Mouse (Mus musculus) limb, embryonic 11.5 days (tissue): ENCODE results near the gene Pttg1ip. TPM values are rescaled to one million over a fixed set of nuclear protein-coding genes. Genes with fewer than 3 reads are reported as not detected.

Experiments used
- ATAC-seq: fragments of 200-750 bp; cut with Nextera tagmentation; 2 replicates; pipeline ENCODE4 v1.8.0; 2017; ENCODE audit warnings: low read depth; ENCODE audit not compliant: insufficient number of reproducible peaks, low FRiP score, low TSS enrichment
- DNase-seq: peaks from one replicate; pipeline ENCODE4 v3.0.0-alpha.2; 2015; ENCODE audit warnings: low spot score
- H3K27ac ChIP-seq: fragments of 300-500 bp; sonication (generic); replicated peaks from 2 replicates; pipeline ENCODE4 v1.5.1; 2014; ENCODE audit warnings: low read depth, mild to moderate bottlenecking, low read length
- H3K27me3 ChIP-seq: fragments of 300-500 bp; sonication (generic); 2 replicates; pipeline ENCODE4 v1.6.1; 2014; ENCODE audit warnings: mild to moderate bottlenecking, low read length, mixed read lengths; ENCODE audit not compliant: control insufficient read depth, insufficient read depth
- H3K36me3 ChIP-seq: fragments of 300-500 bp; sonication (generic); 2 replicates; pipeline ENCODE4 v1.6.1; 2014; ENCODE audit warnings: mild to moderate bottlenecking, low read length, moderate library complexity, mixed read lengths; ENCODE audit not compliant: control insufficient read depth, insufficient read depth
- H3K4me1 ChIP-seq: fragments of 300-500 bp; sonication (generic); 2 replicates; pipeline ENCODE4 v1.6.1; 2014; ENCODE audit warnings: low read length, mixed read lengths; ENCODE audit not compliant: control insufficient read depth, insufficient read depth
- H3K4me2 ChIP-seq: fragments of 300-500 bp; sonication (generic); 2 replicates; pipeline ENCODE4 v1.6.1; 2014; ENCODE audit warnings: low read depth, mild to moderate bottlenecking, moderate library complexity; ENCODE audit not compliant: severe bottlenecking
- H3K4me3 ChIP-seq: fragments of 300-500 bp; sonication (generic); 2 replicates; pipeline ENCODE4 v1.5.1; 2014; ENCODE audit warnings: low read depth, low read length
- H3K9ac ChIP-seq: fragments of 300-500 bp; sonication (generic); 2 replicates; pipeline ENCODE4 v1.6.1; 2014; ENCODE audit warnings: mild to moderate bottlenecking, low read length
- H3K9me3 ChIP-seq: fragments of 300-500 bp; sonication (generic); 2 replicates; pipeline ENCODE4 v1.6.1; 2016; ENCODE audit warnings: low read length; ENCODE audit not compliant: control insufficient read depth
- WGBS: fragments of 180-500 bp; shearing (Covaris S2); extraction: QIAGEN DNeasy Blood & Tissue Kit; methylation state at CpG from one replicate; pipeline ENCODE4 v1.1.7; 2014; 5-methylcytosine and 5-hydroxymethylcytosine counted together
- polyA plus RNA-seq: library from polyadenylated mRNA; unstranded; fragments of >200 nt; fragmentation: Nextera tagmentation; extraction: Ambion mirVana; gene quantifications from 2 replicates; pipeline ENCODE4 v1.2.1, GENCODE M21; 2014

The Pttg1ip gene
- polyA plus RNA-seq, 1 experiment from 2014 or later = 84.6 TPM

DNA sequence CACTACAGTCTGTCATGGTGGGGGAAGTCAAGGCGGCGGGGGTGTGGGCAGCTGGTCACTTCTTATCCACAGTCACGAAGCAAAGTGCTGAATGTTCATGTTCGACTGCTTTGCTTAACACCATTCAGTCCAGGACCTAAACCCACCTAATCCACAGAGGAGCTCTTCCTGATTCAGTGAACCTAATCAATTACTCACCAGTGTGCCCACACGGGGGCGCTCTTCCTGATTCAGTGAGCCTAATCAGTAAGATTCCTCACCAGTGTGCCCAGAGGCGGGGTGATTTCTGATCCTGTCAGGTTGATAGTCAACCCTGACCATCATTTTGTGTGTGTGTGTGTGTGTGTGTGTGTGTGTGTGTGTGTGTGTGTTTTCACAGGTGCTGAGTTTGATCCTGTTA, 38.3 kb upstream of the Pttg1ip start:
- Histone ChIP-seq H3K4me1 (no peaks in the 10 kb centered on the region), H3K9ac (no peak overlapping the region), H3K9me3 (no peaks in the 10 kb centered on the region), H3K36me3 (no peaks in the 10 kb centered on the region), H3K27me3 (no peaks in the 10 kb centered on the region), H3K4me3 (no peak overlapping the region), H3K4me2 (no peak overlapping the region), H3K27ac (no peak overlapping the region)
- ATAC-seq = no peak
- DNase-seq = peak; percentile 51
- 51% methylated on average over 7 of the region's 7 CpGs for WGBS

DNA sequence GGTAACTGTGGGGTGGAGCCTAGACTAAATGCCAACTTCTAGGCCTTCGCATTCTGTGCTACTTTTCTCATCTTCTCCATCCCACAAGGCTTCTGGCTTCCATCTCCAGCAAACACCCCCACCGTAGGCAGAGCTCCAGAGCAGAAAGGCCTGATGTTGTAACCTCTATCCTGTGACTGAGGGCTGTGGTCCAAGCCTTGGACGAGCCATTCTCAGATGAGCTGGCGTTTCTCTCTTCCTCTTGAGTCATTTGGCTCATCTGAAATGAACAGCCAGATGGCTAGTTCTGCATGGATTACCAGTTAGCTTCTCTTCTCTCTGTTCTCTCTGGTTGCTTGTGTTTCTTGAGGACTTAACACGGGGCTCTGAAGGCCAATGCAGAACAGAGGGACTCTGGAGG, 36.6 kb upstream of the Pttg1ip start:
- no peaks in the 10 kb centered on the region for H3K36me3 ChIP-seq
- WGBS = 80% methylated on average over 5 of the region's 5 CpGs
- DNase-seq (no peak), ATAC-seq (no peak)
- no peak overlapping the region for H3K4me2 ChIP-seq
- H3K9me3 ChIP-seq = no peaks in the 10 kb centered on the region
- H3K27me3 ChIP-seq = no peaks in the 10 kb centered on the region
- no peak overlapping the region for H3K27ac ChIP-seq
- H3K9ac ChIP-seq = no peak overlapping the region
- no peak overlapping the region for H3K4me3 ChIP-seq
- no peaks in the 10 kb centered on the region for H3K4me1 ChIP-seq

DNA sequence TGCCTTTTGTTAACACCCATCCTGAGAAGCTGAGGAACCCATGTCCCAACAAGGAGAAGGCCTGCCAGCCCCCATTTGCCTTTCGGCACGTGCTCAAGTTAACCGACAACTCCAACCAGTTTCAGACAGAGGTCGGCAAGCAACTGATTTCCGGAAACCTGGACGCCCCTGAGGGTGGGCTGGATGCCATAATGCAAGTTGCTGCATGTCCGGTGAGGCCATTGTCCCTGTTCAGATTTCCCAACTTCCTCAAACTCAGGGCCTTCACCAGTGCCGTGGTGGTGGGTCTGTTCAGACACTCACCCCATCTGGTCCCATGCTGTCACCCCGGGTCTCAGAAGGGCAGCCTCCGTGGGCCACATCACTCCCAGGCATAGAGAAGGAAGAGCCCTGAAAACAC, 32.9 kb upstream of the Pttg1ip start:
- H3K4me1 ChIP-seq = no peaks in the 10 kb centered on the region
- ATAC-seq = no peak
- H3K4me3 ChIP-seq = no peak overlapping the region
- H3K27me3 ChIP-seq = no peaks in the 10 kb centered on the region
- no peaks in the 10 kb centered on the region for H3K36me3 ChIP-seq
- no peaks in the 10 kb centered on the region for H3K9me3 ChIP-seq
- DNase-seq = no peak
- H3K9ac ChIP-seq = no peak overlapping the region
- H3K4me2 ChIP-seq = no peak overlapping the region
- H3K27ac ChIP-seq = no peak overlapping the region
- 83% methylated on average over 10 of the region's 10 CpGs for WGBS

DNA sequence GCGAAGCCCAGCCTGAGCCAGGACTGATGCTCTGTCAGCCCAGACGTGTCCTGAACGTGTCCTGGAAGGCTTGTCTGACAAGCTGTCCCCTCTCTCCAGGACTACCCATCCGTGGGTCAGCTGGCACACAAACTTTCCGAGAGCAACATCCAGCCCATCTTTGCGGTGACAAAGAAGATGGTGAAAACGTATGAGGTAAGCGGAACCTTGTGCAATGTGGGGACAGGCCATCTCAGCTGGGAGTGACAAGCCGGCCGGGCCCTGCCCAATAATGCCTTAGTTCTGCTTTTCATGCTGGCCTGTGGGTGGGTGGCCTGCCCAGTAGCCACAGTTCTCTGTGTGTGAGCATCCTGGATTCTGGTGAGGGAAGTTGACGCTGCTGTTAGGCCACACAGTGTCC, 30.6 kb upstream of the Pttg1ip start:
- Histone ChIP-seq H3K27ac (no peak overlapping the region), H3K27me3 (no peaks in the 10 kb centered on the region), H3K4me1 (no peaks in the 10 kb centered on the region), H3K9ac (no peak overlapping the region), H3K4me3 (no peak overlapping the region), H3K9me3 (no peaks in the 10 kb centered on the region), H3K4me2 (no peak overlapping the region), H3K36me3 (no peaks in the 10 kb centered on the region)
- 73% methylated on average over 11 of the region's 11 CpGs for WGBS
- ATAC-seq (no peak), DNase-seq (no peak)

DNA sequence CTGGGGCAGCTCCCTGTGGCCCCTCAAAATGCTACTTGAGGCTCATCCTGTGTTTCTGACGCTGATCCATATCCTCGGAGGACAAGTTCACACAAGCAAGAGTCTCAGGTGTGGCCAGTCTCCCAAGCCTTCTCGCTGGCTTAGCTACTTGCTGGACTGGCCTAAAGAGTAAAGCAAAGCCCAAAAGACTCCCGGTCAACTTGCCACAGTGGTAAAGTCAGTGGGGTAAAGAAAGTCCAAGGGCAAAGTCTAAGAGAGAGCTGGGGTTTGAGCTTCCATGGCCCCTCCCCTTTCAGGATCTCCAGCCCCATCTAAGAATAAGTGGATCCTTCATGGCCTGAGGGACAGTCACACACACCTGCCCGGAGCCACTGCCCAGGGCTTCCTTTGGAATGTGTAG, 29.4 kb upstream of the Pttg1ip start:
- WGBS = 89% methylated on average over 5 of the region's 5 CpGs
- H3K4me3 ChIP-seq = no peak overlapping the region

DNA sequence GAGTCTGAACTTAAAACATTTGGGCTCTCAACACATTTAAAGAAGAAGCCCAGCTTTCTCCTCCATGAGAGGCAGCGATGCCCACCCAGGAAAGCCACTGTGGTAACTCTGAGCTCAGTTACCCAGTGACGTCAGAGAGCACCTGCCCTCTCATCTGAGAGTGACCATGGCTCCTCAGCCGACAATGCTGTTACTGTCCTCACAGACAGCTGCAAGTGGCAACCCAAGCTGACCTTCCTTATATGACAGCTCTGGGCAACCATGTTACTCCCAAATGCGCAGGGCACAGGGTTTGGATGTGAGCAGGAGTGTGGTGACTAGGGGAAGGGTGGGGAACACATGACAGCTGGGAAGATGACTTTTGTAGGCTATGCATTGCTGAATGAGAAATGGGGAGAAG, 28.2 kb upstream of the Pttg1ip start:
- no peaks in the 10 kb centered on the region for H3K27me3 ChIP-seq
- H3K4me2 ChIP-seq = no peak overlapping the region
- WGBS = 85% methylated on average over 4 of the region's 4 CpGs
- H3K9me3 ChIP-seq = no peaks in the 10 kb centered on the region
- DNase-seq (no peak), ATAC-seq (no peak)
- no peak overlapping the region for H3K9ac ChIP-seq
- H3K36me3 ChIP-seq = no peaks in the 10 kb centered on the region
- H3K27ac ChIP-seq = no peak overlapping the region
- H3K4me3 ChIP-seq = no peak overlapping the region
- no peaks in the 10 kb centered on the region for H3K4me1 ChIP-seq

More for the DNA sequence above, 29.4 kb upstream of the Pttg1ip start:
- Histone ChIP-seq H3K9me3 (no peaks in the 10 kb centered on the region), H3K36me3 (no peaks in the 10 kb centered on the region), H3K9ac (no peak overlapping the region), H3K27me3 (no peaks in the 10 kb centered on the region), H3K4me1 (no peaks in the 10 kb centered on the region), H3K27ac (no peak overlapping the region), H3K4me2 (no peak overlapping the region)
- DNase-seq (no peak), ATAC-seq (no peak)

DNA sequence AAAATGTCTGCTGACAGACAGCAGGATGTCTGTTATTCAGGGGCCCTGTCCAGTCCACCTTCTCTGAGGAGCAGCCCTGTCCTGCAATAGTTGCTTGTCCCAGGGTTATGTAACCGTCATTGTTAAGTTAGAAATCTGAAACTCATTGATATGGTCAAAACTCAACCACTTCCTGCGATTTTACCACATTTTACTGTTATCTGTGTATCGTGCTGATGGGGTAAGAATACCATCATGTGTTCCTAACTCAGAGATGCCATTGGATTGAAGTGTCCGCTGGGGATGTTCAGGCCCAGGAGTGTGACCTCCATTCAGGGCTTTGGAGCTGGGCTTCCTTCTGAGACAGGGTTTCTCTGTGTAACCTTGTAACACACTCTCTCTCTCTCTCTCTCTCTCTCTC, 26.6 kb upstream of the Pttg1ip start:
- Histone ChIP-seq H3K4me3 (no peak overlapping the region), H3K27ac (no peak overlapping the region), H3K9ac (no peak overlapping the region), H3K36me3 (no peaks in the 10 kb centered on the region), H3K27me3 (no peaks in the 10 kb centered on the region), H3K4me1 (no peaks in the 10 kb centered on the region), H3K4me2 (no peak overlapping the region), H3K9me3 (no peaks in the 10 kb centered on the region)
- 84% methylated on average over 4 of the region's 4 CpGs for WGBS
- DNase-seq (no peak), ATAC-seq (no peak)

DNA sequence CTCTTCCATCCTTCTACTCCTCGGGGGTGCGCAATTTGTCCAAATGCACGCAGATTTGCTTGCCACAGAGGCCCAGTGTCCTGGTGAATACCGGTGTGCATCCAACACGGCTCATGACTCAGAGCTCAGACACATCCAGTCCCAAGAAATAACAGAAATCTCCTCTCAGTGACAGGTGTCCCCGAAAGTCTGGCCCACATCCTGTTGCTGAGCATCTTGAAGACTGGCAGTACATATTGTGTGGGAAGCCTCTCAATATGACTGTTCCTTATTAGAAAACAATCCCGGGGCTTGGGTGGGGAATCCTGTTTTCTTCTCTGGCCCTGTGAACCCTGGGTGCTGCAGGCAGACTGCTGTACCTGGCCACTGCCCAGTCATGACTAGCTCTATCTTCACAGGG, 24.9 kb upstream of the Pttg1ip start:
- DNase-seq (no peak), ATAC-seq (no peak)
- H3K27ac ChIP-seq = no peak overlapping the region
- no peak overlapping the region for H3K4me2 ChIP-seq
- 89% methylated on average over 7 of the region's 7 CpGs for WGBS
- H3K4me1 ChIP-seq = no peaks in the 10 kb centered on the region
- no peaks in the 10 kb centered on the region for H3K9me3 ChIP-seq
- H3K36me3 ChIP-seq = no peaks in the 10 kb centered on the region
- H3K27me3 ChIP-seq = no peaks in the 10 kb centered on the region
- H3K4me3 ChIP-seq = no peak overlapping the region
- no peak overlapping the region for H3K9ac ChIP-seq

DNA sequence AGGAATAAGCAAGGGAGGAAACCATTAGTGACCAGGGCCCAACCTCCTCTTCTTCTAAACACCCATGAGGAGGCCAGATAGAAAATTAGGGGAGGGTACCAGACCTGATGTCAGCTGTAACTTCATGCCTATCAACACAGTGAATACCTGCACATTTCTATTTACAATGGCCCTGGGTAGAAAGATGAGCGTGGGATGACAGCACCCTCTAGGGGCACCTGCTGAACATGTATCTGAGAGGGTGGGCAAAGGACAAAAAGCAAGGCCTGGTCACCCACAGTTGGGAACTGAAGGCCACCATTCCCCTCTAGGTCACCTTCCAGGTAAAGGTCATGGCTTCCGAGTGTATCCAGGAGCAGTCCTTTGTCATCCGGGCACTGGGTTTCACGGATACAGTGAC, 23.9 kb upstream of the Pttg1ip start:
- no peak overlapping the region for H3K4me2 ChIP-seq
- H3K27me3 ChIP-seq = no peaks in the 10 kb centered on the region
- no peak for DNase-seq
- no peak overlapping the region for H3K9ac ChIP-seq
- H3K9me3 ChIP-seq = no peaks in the 10 kb centered on the region
- 86% methylated on average over 4 of the region's 4 CpGs for WGBS
- H3K27ac ChIP-seq = no peak overlapping the region
- H3K4me1 ChIP-seq = no peaks in the 10 kb centered on the region
- no peaks in the 10 kb centered on the region for H3K36me3 ChIP-seq
- H3K4me3 ChIP-seq = no peak overlapping the region
- no peak for ATAC-seq
